Mouse (Mus musculus): ENCODE data around the gene Wwox. TPM values are rescaled to one million over a fixed set of nuclear protein-coding genes. Genes with fewer than 3 reads are reported as not detected.

Wwox gene
- polyA plus RNA-seq, 1 experiment from 2014 or later = 13.8 TPM

- no peak overlapping the region for H3K9ac ChIP-seq (ENCODE audit: low read length)
- DNase-seq (ENCODE audit: low spot score) = peak; percentile 65
- no peaks in the 10 kb centered on the region for H3K27me3 ChIP-seq (ENCODE audit: control insufficient read depth, insufficient read depth, low read length)
- peaks cover 3% of the 10 kb centered on the region; the same call in 1 of the 2 replicates for H3K4me1 ChIP-seq (replicated peaks; ENCODE audit: control insufficient read depth, insufficient read depth, low read length)
- no peak overlapping the region for H3K4me3 ChIP-seq (ENCODE audit: low read depth, low read length)
- H3K4me2 ChIP-seq (ENCODE audit: low read depth, low read length, severe bottlenecking) = no peak overlapping the region
- H3K36me3 ChIP-seq (ENCODE audit: control insufficient read depth, insufficient read depth, low read length) = no peaks in the 10 kb centered on the region
- no peak overlapping the region for H3K27ac ChIP-seq (ENCODE audit: low read depth, low read length)
- peak; percentile 76 for ATAC-seq (replicated peaks; ENCODE audit: low FRiP score)
- no peaks in the 10 kb centered on the region for H3K9me3 ChIP-seq (ENCODE audit: control insufficient read depth, low read length)
- 0% methylated on average over 1 of the region's 2 CpGs for WGBS
Observed at GRCm38 (mm10) chr8:115186882-115187281, 747.4 kb downstream of the Wwox start.

DNA sequence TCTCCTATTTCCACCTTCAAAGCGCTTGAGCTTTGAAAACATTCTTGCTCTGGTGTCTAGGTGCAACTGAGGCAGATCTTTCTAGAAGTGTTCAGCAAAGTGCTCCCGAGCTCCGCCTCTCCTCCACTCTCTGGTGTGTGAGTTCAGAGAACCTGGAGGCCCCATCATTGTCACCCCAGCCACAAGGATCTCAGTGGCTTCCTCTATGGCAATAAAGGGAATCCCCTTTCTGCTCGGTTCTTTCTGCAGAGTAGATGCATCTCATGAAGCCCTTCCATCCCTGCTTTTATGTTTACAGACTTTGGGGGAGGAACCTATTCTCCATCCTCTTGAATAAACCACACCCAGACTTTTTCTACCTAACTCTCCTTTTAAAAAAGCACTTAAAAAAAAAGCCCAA is 749.0 kb downstream of the Wwox start:
- Histone ChIP-seq H3K27ac (ENCODE audit: low read depth, low read length) (no peak overlapping the region), H3K27me3 (ENCODE audit: control insufficient read depth, insufficient read depth, low read length) (no peaks in the 10 kb centered on the region), H3K4me1 (replicated peaks; ENCODE audit: control insufficient read depth, insufficient read depth, low read length) (peaks cover 3% of the 10 kb centered on the region; the same call in 1 of the 2 replicates), H3K9me3 (ENCODE audit: control insufficient read depth, low read length) (no peaks in the 10 kb centered on the region), H3K36me3 (ENCODE audit: control insufficient read depth, insufficient read depth, low read length) (no peaks in the 10 kb centered on the region), H3K9ac (ENCODE audit: low read length) (no peak overlapping the region), H3K4me3 (ENCODE audit: low read depth, low read length) (no peak overlapping the region), H3K4me2 (ENCODE audit: low read depth, low read length, severe bottlenecking) (no peak overlapping the region)
- DNase-seq (ENCODE audit: low spot score) = no peak
- ATAC-seq (replicated peaks; ENCODE audit: low FRiP score) = no peak
- WGBS = 86% methylated on average over 4 of the region's 4 CpGs

DNA sequence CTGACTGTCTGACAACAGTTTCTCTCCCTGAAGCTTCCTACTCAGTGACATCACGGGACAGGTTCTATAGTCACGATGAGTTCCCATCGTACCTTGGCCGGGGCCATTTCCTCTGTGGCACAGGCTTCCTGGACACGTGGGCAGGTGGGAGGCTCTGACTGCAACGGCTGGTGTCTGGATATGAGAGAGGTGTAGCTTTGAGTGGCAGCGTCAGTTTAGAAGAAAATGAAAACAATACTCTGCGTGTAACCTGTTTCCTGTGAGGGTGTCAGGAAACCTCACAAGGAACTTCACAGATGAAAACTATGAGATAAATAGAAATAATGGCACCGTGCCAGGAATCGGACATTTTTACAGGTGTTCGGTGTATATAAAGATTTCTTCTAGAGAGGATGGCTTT is 750.4 kb downstream of the Wwox start:
- no peak overlapping the region for H3K9ac ChIP-seq (ENCODE audit: low read length)
- WGBS = 83% methylated on average over 11 of the region's 11 CpGs
- H3K9me3 ChIP-seq (ENCODE audit: control insufficient read depth, low read length) = no peaks in the 10 kb centered on the region
- H3K4me1 ChIP-seq (replicated peaks; ENCODE audit: control insufficient read depth, insufficient read depth, low read length) = peaks cover 3% of the 10 kb centered on the region; the same call in 1 of the 2 replicates
- H3K4me3 ChIP-seq (ENCODE audit: low read depth, low read length) = no peak overlapping the region
- H3K27ac ChIP-seq (ENCODE audit: low read depth, low read length) = no peak overlapping the region
- H3K36me3 ChIP-seq (ENCODE audit: control insufficient read depth, insufficient read depth, low read length) = no peaks in the 10 kb centered on the region
- DNase-seq (ENCODE audit: low spot score) = no peak
- no peak for ATAC-seq (replicated peaks; ENCODE audit: low FRiP score)
- no peaks in the 10 kb centered on the region for H3K27me3 ChIP-seq (ENCODE audit: control insufficient read depth, insufficient read depth, low read length)
- H3K4me2 ChIP-seq (ENCODE audit: low read depth, low read length, severe bottlenecking) = no peak overlapping the region

GRCm38 (mm10) chr8:115193767-115194166 is 754.3 kb downstream of the Wwox start:
- DNase-seq (ENCODE audit: low spot score) = no peak

DNA sequence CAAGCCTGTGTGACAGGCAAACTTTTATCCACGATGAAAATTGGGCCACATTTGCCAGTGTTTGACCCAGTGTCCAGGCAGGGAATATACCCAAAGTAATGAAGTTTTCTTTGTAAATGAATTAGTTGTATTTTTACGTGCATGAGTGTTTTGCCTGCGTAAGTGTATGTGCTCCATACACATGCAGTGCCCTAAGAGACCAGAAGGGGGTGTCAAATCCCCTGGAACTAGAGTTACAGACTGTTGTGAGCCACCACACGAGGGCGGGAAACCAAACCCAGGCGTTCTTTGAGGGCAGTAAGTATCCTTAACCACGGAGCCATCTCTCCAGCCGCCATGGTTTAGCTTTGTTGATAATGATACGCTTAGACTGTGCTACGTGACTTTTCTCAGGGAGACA is 755.9 kb downstream of the Wwox start:
- Histone ChIP-seq H3K4me3 (ENCODE audit: low read depth, low read length) (no peak overlapping the region), H3K36me3 (ENCODE audit: control insufficient read depth, insufficient read depth, low read length) (no peaks in the 10 kb centered on the region), H3K9me3 (ENCODE audit: control insufficient read depth, low read length) (no peaks in the 10 kb centered on the region), H3K27ac (ENCODE audit: low read depth, low read length) (no peak overlapping the region), H3K4me2 (ENCODE audit: low read depth, low read length, severe bottlenecking) (no peak overlapping the region), H3K9ac (ENCODE audit: low read length) (no peak overlapping the region), H3K27me3 (ENCODE audit: control insufficient read depth, insufficient read depth, low read length) (no peaks in the 10 kb centered on the region; the same call in 1 of the 2 replicates), H3K4me1 (replicated peaks; ENCODE audit: control insufficient read depth, insufficient read depth, low read length) (peaks cover 6% of the 10 kb centered on the region)
- ATAC-seq (replicated peaks; ENCODE audit: low FRiP score) = no peak
- WGBS = 91% methylated on average over 10 of the region's 10 CpGs
- DNase-seq (ENCODE audit: low spot score) = no peak

More at GRCm38 (mm10) chr8:115193767-115194166, 754.3 kb downstream of the Wwox start:
- H3K4me2 ChIP-seq (ENCODE audit: low read depth, low read length, severe bottlenecking) = no peak overlapping the region
- no peak for ATAC-seq (replicated peaks; ENCODE audit: low FRiP score)
- no peaks in the 10 kb centered on the region for H3K36me3 ChIP-seq (ENCODE audit: control insufficient read depth, insufficient read depth, low read length)
- H3K9me3 ChIP-seq (ENCODE audit: control insufficient read depth, low read length) = no peaks in the 10 kb centered on the region
- WGBS = 85% methylated on average over 2 of the region's 2 CpGs
- H3K27me3 ChIP-seq (ENCODE audit: control insufficient read depth, insufficient read depth, low read length) = no peaks in the 10 kb centered on the region
- H3K4me1 ChIP-seq (replicated peaks; ENCODE audit: control insufficient read depth, insufficient read depth, low read length) = no peaks in the 10 kb centered on the region
- H3K27ac ChIP-seq (ENCODE audit: low read depth, low read length) = no peak overlapping the region
- H3K9ac ChIP-seq (ENCODE audit: low read length) = no peak overlapping the region
- H3K4me3 ChIP-seq (ENCODE audit: low read depth, low read length) = no peak overlapping the region

DNA sequence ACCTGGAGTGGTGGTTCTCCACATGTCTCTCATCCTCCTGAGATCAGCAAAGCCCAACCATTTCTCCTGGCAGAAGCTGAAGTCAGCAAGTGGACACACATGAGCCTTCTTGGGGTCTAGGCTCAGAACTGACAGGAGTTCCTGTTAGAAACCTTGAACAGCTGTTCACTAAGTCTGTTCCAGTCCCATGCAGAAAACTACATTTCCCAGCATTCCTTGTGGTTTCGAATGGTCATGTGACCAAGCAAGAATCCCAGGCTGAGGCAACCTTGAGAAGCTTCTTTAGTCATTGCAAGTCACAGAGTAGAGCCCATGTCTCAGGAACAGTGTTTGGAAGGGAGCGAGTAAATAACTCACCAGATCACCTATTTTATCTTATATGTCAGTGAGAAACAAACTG is 757.4 kb downstream of the Wwox start:
- H3K9me3 ChIP-seq (ENCODE audit: control insufficient read depth, low read length) = no peaks in the 10 kb centered on the region
- H3K27me3 ChIP-seq (ENCODE audit: control insufficient read depth, insufficient read depth, low read length) = no peaks in the 10 kb centered on the region; the same call in 1 of the 2 replicates
- no peak overlapping the region for H3K4me3 ChIP-seq (ENCODE audit: low read depth, low read length)
- no peak overlapping the region for H3K27ac ChIP-seq (ENCODE audit: low read depth, low read length)
- no peak overlapping the region for H3K4me2 ChIP-seq (ENCODE audit: low read depth, low read length, severe bottlenecking)
- no peak for DNase-seq (ENCODE audit: low spot score)
- 68% methylated on average over 2 of the region's 2 CpGs for WGBS
- 0 out of 2 replicates have a peak, but pooled peaks have one; percentile 33 for ATAC-seq (replicated peaks; ENCODE audit: low FRiP score)
- H3K4me1 ChIP-seq (replicated peaks; ENCODE audit: control insufficient read depth, insufficient read depth, low read length) = peaks cover 6% of the 10 kb centered on the region
- H3K9ac ChIP-seq (ENCODE audit: low read length) = no peak overlapping the region
- no peaks in the 10 kb centered on the region for H3K36me3 ChIP-seq (ENCODE audit: control insufficient read depth, insufficient read depth, low read length)

DNA sequence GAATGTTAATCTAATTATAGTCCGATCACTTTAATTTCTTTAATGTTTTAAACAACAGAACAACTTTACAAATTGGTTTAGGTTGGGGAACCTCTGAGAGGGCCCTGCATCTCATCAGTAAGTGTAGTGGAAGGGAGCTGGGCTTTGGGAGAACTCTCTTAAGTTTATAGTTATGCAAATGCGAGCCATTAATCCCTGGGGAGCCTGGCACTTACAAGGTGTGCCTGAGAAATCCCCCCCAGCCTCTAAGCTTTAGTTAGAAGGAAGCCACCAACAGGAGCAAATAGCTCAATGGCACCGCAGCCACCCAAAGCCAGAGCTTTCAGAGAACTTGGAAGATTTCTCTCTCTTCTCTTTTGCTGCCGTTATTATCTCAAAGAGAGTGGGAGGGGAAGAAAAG is 759.7 kb downstream of the Wwox start:
- WGBS = 10% methylated on average over 4 of the region's 4 CpGs
- no peak overlapping the region for H3K27ac ChIP-seq (ENCODE audit: low read depth, low read length)
- no peaks in the 10 kb centered on the region; the same call in 1 of the 2 replicates for H3K27me3 ChIP-seq (ENCODE audit: control insufficient read depth, insufficient read depth, low read length)
- H3K9me3 ChIP-seq (ENCODE audit: control insufficient read depth, low read length) = no peaks in the 10 kb centered on the region
- H3K4me1 ChIP-seq (replicated peaks; ENCODE audit: control insufficient read depth, insufficient read depth, low read length) = peaks cover 6% of the 10 kb centered on the region
- no peak overlapping the region for H3K9ac ChIP-seq (ENCODE audit: low read length)
- DNase-seq (ENCODE audit: low spot score) (no peak), ATAC-seq (replicated peaks; ENCODE audit: low FRiP score) (no peak; the same call in 1 of the 2 replicates)
- no peaks in the 10 kb centered on the region for H3K36me3 ChIP-seq (ENCODE audit: control insufficient read depth, insufficient read depth, low read length)
- no peak overlapping the region for H3K4me2 ChIP-seq (ENCODE audit: low read depth, low read length, severe bottlenecking)
- H3K4me3 ChIP-seq (ENCODE audit: low read depth, low read length) = no peak overlapping the region

DNA sequence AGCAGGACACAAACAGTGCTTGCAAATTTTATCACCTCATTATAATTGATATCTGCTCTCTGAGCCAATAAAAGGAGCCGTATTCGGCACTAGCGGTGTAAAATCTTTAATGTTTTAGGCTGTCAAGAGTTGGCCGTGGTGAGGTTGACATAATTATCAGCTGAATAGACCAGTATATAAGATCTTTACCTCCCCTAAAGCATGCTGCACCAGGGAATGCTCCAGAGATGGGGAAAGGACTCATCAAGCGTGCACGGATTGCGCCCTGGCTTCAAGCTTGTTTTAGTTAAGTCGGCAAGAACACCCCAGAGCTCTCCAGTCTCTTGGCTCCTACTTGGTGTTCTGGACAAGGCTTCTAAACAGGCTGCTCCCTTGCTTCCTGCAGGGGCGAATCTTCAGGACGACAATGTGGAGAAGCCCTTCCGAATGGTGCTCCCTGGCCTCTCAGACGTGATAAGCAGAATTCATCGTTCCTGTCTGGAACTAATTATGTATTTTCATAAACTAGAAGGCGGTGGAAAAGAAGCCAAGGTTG is 760.2 kb downstream of the Wwox start:
- Histone ChIP-seq H3K9ac (ENCODE audit: low read length) (no peak overlapping the region), H3K9me3 (ENCODE audit: control insufficient read depth, low read length) (no peaks in the 10 kb centered on the region), H3K27ac (ENCODE audit: low read depth, low read length) (no peak overlapping the region), H3K27me3 (ENCODE audit: control insufficient read depth, insufficient read depth, low read length) (no peaks in the 10 kb centered on the region; the same call in 1 of the 2 replicates), H3K36me3 (ENCODE audit: control insufficient read depth, insufficient read depth, low read length) (no peaks in the 10 kb centered on the region), H3K4me1 (replicated peaks; ENCODE audit: control insufficient read depth, insufficient read depth, low read length) (peaks cover 6% of the 10 kb centered on the region), H3K4me3 (ENCODE audit: low read depth, low read length) (no peak overlapping the region), H3K4me2 (ENCODE audit: low read depth, low read length, severe bottlenecking) (no peak overlapping the region)
- no peak for DNase-seq (ENCODE audit: low spot score)
- WGBS = 19% methylated on average over 14 of the region's 14 CpGs
- no peak for ATAC-seq (replicated peaks; ENCODE audit: low FRiP score)

DNA sequence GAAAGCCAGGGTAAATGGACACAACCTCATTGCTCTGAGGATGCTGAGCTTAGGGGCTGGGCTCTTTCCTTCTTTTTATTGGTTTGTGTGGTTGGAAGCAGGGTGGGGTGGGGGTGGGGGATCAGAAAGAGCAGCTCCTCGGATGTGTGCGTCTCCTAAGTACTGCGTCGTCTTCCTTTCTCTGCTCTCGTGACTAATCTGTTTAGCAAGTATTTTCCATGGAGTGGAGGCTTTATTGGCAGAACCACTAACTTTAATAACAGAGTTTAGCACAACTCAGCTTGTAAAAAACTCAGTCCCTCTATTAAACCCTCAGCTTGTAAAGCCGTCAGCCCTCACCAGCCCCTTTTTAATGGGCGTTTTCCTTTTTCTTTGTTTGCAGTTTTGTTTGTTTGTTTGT is 762.3 kb downstream of the Wwox start:
- Histone ChIP-seq H3K27ac (ENCODE audit: low read depth, low read length) (no peak overlapping the region), H3K9ac (ENCODE audit: low read length) (no peak overlapping the region), H3K4me3 (ENCODE audit: low read depth, low read length) (no peak overlapping the region), H3K9me3 (ENCODE audit: control insufficient read depth, low read length) (no peaks in the 10 kb centered on the region), H3K27me3 (ENCODE audit: control insufficient read depth, insufficient read depth, low read length) (no peaks in the 10 kb centered on the region; the same call in 1 of the 2 replicates), H3K36me3 (ENCODE audit: control insufficient read depth, insufficient read depth, low read length) (no peaks in the 10 kb centered on the region), H3K4me2 (ENCODE audit: low read depth, low read length, severe bottlenecking) (no peak overlapping the region), H3K4me1 (replicated peaks; ENCODE audit: control insufficient read depth, insufficient read depth, low read length) (peaks cover 6% of the 10 kb centered on the region)
- ATAC-seq (replicated peaks; ENCODE audit: low FRiP score) (no peak), DNase-seq (ENCODE audit: low spot score) (no peak)
- 47% methylated on average over 7 of the region's 7 CpGs for WGBS
